Comparison of ENCODE assay signal across 14 mouse cellular contexts in the genomic region with DNA sequence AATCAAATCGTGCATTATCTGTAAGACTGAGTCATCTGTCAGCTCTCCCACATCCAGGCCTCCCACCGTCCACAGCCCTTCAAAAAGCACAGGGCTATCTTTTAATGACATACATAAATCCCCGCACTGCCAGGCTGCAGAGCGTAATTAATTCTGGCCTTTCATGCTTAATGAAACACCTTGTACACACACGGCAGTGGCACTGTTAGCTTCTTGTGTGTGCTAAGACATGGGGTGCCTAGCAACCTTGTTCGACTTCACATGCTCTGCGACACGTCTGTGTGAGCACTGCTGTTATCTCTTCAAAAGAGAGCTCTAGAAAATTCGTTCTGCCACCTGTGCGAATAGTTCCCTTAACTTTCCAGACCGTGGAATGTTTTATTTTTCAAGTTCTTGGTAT.
DNase-seq lines count a peak whose midpoint lies in the region; ATAC-seq and TF ChIP-seq lines count a peak whose summit lies in the region.
"Had no signal": no experiment of that assay in that cellular context is flagged by ENCODE, and none has a peak within 500 bp of the region (broad histone marks: within the 10 kb centered on the region; RNA-seq: fewer than 3 reads in every experiment).

No protein-coding gene starts in this region.

- H3K4me1 ChIP-seq in hindbrain, embryonic 15.5 days (replicated peaks): peaks cover 12% of the 10 kb centered on the region
- no peaks in the 10 kb centered on the region for H3K4me1 ChIP-seq in olfactory bulb, adult 2 months (ENCODE audit: control insufficient read depth, insufficient read depth, low read length)

- DNase-seq in adrenal gland, adult 2 months: peak; percentile 33
- no peak for DNase-seq in adrenal gland, adult 8-10 months
- DNase-seq in layer of hippocampus, adult 2 months (ENCODE audit: low spot score in 2 of 2): no peak
- DNase-seq in layer of hippocampus, adult 8-10 months (ENCODE audit: low spot score in 2 of 2): no peak
- no peak for DNase-seq in ovary, postnatal 36 days (ENCODE audit: low spot score)
- no peak for DNase-seq in cerebellum, adult 11 months
- DNase-seq: adrenal gland, postnatal 14 days; thymus, postnatal 4 days had no signal

- TF ChIP-seq POLR2A in olfactory bulb, adult 2 months (IDR thresholded peaks at IDR 0.05; ENCODE audit: insufficient read depth, low read depth, low read length): no peak

- peak overlapping the region; percentile 59 for H3K4me2 ChIP-seq in hindbrain, embryonic 15.5 days
- H3K4me2 ChIP-seq: lung, embryonic 15.5 days had no signal

- peak overlapping the region; percentile 59 for H3K4me3 ChIP-seq in layer of hippocampus, adult 2 months
- no peak overlapping the region; the same call in 1 of the 2 replicates for H3K4me3 ChIP-seq in hindbrain, embryonic 15.5 days
- peak overlapping the region; percentile 11; the same call in 1 of the 2 replicates for H3K4me3 ChIP-seq in olfactory bulb, adult 2 months (ENCODE audit: insufficient read depth, low read depth, low read length)
- H3K4me3 ChIP-seq: lung, embryonic 15.5 days; myocyte had no signal

- H3K9ac ChIP-seq in hindbrain, embryonic 15.5 days: no peak overlapping the region
- H3K9ac ChIP-seq: lung, embryonic 15.5 days had no signal

- no peaks in the 10 kb centered on the region for H3K36me3 ChIP-seq in hindbrain, embryonic 15.5 days
- H3K36me3 ChIP-seq: G1E; lung, embryonic 15.5 days had no signal

- no peak for TF ChIP-seq CTCF in layer of hippocampus, adult 2 months (conservative IDR thresholded peaks at IDR 0.05)
- TF ChIP-seq CTCF in olfactory bulb, adult 2 months (IDR thresholded peaks at IDR 0.05; ENCODE audit: insufficient read depth, low read depth, low read length): no peak

- no peaks in the 10 kb centered on the region for H3K9me3 ChIP-seq in hindbrain, embryonic 15.5 days
- H3K9me3 ChIP-seq: lung, embryonic 15.5 days had no signal

- H3K27me3 ChIP-seq in hindbrain, embryonic 15.5 days: no peaks in the 10 kb centered on the region
- H3K27me3 ChIP-seq: lung, embryonic 15.5 days had no signal

- peak overlapping the region; percentile 98 for H3K27ac ChIP-seq in layer of hippocampus, adult 2 months
- H3K27ac ChIP-seq in hindbrain, embryonic 15.5 days (replicated peaks): peak overlapping the region; percentile 32; the same call in 1 of the 2 replicates
- no peak overlapping the region for H3K27ac ChIP-seq in olfactory bulb, adult 2 months (ENCODE audit: insufficient read depth, low read depth, low read length)
- H3K27ac ChIP-seq: lung, embryonic 15.5 days had no signal

- ATAC-seq in hindbrain, embryonic 15.5 days (ENCODE audit: low FRiP score, low read depth): peak; percentile 24; the same call in 1 of the 2 replicates
- ATAC-seq: intestine, postnatal 0 days had no signal

- 40% methylated on average over 11 of the region's 11 CpGs for WGBS in hindbrain, embryonic 15.5 days
- 64% methylated on average over 11 of the region's 11 CpGs for WGBS in olfactory bulb, adult 2 months
